Mouse (Mus musculus) midbrain, embryonic 13.5 days (tissue): ENCODE data around the gene Hoxa13. TPM values are rescaled to one million over a fixed set of nuclear protein-coding genes. Genes with fewer than 3 reads are reported as not detected.

Experiments used
- ATAC-seq: fragments of 200-750 bp; cut with Nextera tagmentation; 2 replicates; pipeline ENCODE4 v1.8.0; 2017; ENCODE audit warnings: mild to moderate bottlenecking, moderate TSS enrichment, moderate library complexity
- H3K27ac ChIP-seq: fragments of 300-500 bp; sonication (generic); 2 replicates; pipeline ENCODE4 v1.5.1; 2015; ENCODE audit warnings: inconsistent platforms, mild to moderate bottlenecking, moderate library complexity
- H3K27me3 ChIP-seq: fragments of 300-500 bp; sonication (generic); 2 replicates; pipeline ENCODE4 v1.6.1; 2015; ENCODE audit warnings: mild to moderate bottlenecking, inconsistent platforms
- H3K36me3 ChIP-seq: fragments of 300-500 bp; sonication (generic); 2 replicates; pipeline ENCODE4 v1.6.1; 2015; ENCODE audit warnings: mild to moderate bottlenecking, inconsistent platforms
- H3K4me1 ChIP-seq: fragments of 300-500 bp; sonication (generic); replicated peaks from 2 replicates; pipeline ENCODE4 v1.6.1; 2015; ENCODE audit warnings: inconsistent platforms
- H3K4me2 ChIP-seq: fragments of 300-500 bp; sonication (generic); replicated peaks from 2 replicates; pipeline ENCODE4 v1.6.1; 2015; ENCODE audit warnings: moderate library complexity, mild to moderate bottlenecking, inconsistent platforms
- H3K4me3 ChIP-seq: fragments of 300-500 bp; sonication (generic); replicated peaks from 2 replicates; pipeline ENCODE4 v1.5.1; 2015; ENCODE audit warnings: mild to moderate bottlenecking, inconsistent platforms
- H3K9ac ChIP-seq: fragments of 300-500 bp; sonication (generic); replicated peaks from 2 replicates; pipeline ENCODE4 v1.6.1; 2015; ENCODE audit warnings: mild to moderate bottlenecking, inconsistent platforms
- H3K9me3 ChIP-seq: fragments of 300-500 bp; sonication (generic); 2 replicates; pipeline ENCODE4 v1.6.1; 2016; ENCODE audit warnings: mild to moderate bottlenecking, inconsistent platforms
- WGBS: fragments of 180-500 bp; shearing (Covaris S2); methylation state at CpG from one replicate; pipeline ENCODE4 v1.1.7; 2015; 5-methylcytosine and 5-hydroxymethylcytosine counted together
- polyA plus RNA-seq: library from polyadenylated mRNA; unstranded; fragments of >200 nt; fragmentation: Nextera tagmentation; extraction: Ambion mirVana; gene quantifications from 2 replicates; pipeline ENCODE4 v1.2.1, GENCODE M21; 2015

Gene Hoxa13
- polyA plus RNA-seq, 1 experiment from 2014 or later, result not detected

- under 1% methylated on average over 6 of the region's 6 CpGs for WGBS
- no peaks in the 10 kb centered on the region for H3K9me3 ChIP-seq
- no peak overlapping the region for H3K4me3 ChIP-seq
- peaks cover 9% of the 10 kb centered on the region; the same call in 1 of the 2 replicates for H3K4me1 ChIP-seq
- H3K4me2 ChIP-seq, result no peak overlapping the region
- ATAC-seq, result no peak
- no peak overlapping the region for H3K9ac ChIP-seq
- H3K27ac ChIP-seq, result no peak overlapping the region
- peaks cover 97% of the 10 kb centered on the region for H3K27me3 ChIP-seq
- H3K36me3 ChIP-seq, result no peaks in the 10 kb centered on the region
Measured at GRCm38 (mm10) chr6:52256956-52257355, 3.7 kb downstream of the Hoxa13 start.

DNA sequence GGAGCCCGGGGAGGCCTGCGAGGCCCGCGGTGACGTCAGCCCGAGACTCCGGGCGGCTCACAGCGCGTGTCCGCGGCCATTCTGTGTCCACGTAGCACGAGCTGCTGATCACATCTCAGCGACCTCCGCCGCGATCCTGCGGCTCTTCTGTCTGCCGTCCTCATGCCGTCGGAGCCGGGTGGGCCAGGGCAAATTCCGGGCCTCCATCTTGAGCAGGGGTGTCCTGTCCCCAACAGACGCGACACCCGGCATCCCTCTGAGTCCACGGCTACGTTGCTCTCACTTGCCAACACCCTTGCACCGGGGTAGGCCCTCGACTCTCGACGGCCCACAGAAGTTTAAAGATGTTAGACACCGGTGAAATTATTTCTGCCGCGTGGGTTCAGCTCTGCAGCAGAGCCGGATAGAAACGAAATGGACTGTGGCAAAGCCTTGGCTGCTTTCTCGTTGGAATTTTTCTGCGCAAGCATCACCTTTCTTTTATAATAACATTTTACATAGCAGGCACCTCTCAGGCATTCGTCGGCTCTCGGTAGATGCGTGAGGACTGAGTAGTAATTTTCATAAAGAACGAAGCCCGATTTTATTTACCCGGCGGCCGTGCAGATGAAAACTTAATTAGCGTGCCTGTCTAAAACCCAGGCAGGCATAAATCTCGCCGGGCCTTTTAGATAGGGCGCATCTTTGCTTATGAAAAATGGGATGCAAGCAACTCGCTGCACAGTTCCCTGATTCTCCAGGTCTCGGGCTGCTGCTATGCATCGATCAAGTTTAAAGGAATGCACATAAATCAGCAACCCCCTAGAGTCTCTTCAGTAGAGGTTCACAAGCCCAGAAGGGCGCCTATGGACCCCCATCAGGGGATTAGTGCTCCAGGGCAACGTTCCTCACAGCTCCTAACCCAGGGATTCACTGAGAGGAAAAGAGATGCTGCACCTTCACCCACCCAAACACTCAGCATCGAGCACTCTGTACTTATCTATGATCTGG, 6.9 kb downstream of the Hoxa13 start:
- Histone ChIP-seq H3K4me1 (peaks cover 3% of the 10 kb centered on the region; the same call in 1 of the 2 replicates), H3K27me3 (peaks cover 97% of the 10 kb centered on the region), H3K4me2 (no peak overlapping the region), H3K4me3 (no peak overlapping the region), H3K27ac (no peak overlapping the region), H3K9me3 (no peaks in the 10 kb centered on the region), H3K9ac (no peak overlapping the region), H3K36me3 (no peaks in the 10 kb centered on the region)
- 1% methylated on average over 59 of the region's 59 CpGs for WGBS
- ATAC-seq, result no peak

- peaks cover 3% of the 10 kb centered on the region; the same call in 1 of the 2 replicates for H3K4me1 ChIP-seq
- no peak overlapping the region for H3K27ac ChIP-seq
- H3K4me2 ChIP-seq, result no peak overlapping the region
- peaks cover 97% of the 10 kb centered on the region for H3K27me3 ChIP-seq
- 1% methylated on average over 35 of the region's 35 CpGs for WGBS
- no peaks in the 10 kb centered on the region for H3K9me3 ChIP-seq
- no peaks in the 10 kb centered on the region for H3K36me3 ChIP-seq
- H3K9ac ChIP-seq, result no peak overlapping the region
- ATAC-seq, result no peak
- H3K4me3 ChIP-seq, result no peak overlapping the region
Measured at GRCm38 (mm10) chr6:52252775-52253376, 7.8 kb downstream of the Hoxa13 start.

- H3K27me3 ChIP-seq, result peaks cover 98% of the 10 kb centered on the region
- H3K9ac ChIP-seq, result no peak overlapping the region
- 2% methylated on average over 24 of the region's 24 CpGs for WGBS
- no peak overlapping the region for H3K4me3 ChIP-seq
- peaks cover 3% of the 10 kb centered on the region; the same call in 1 of the 2 replicates for H3K4me1 ChIP-seq
- H3K9me3 ChIP-seq, result no peaks in the 10 kb centered on the region
- H3K4me2 ChIP-seq, result no peak overlapping the region
- no peak for ATAC-seq
- no peak overlapping the region for H3K27ac ChIP-seq
- no peaks in the 10 kb centered on the region for H3K36me3 ChIP-seq
Measured at GRCm38 (mm10) chr6:52252016-52252774, 8.5 kb downstream of the Hoxa13 start.

- H3K4me1 ChIP-seq, result peaks cover 3% of the 10 kb centered on the region; the same call in 1 of the 2 replicates
- H3K4me2 ChIP-seq, result no peak overlapping the region
- H3K4me3 ChIP-seq, result no peak overlapping the region
- peaks cover 99% of the 10 kb centered on the region for H3K27me3 ChIP-seq
- no peak overlapping the region for H3K27ac ChIP-seq
- no peak overlapping the region for H3K9ac ChIP-seq
- 8% methylated on average over 7 of the region's 7 CpGs for WGBS
- no peak for ATAC-seq
- H3K9me3 ChIP-seq, result no peaks in the 10 kb centered on the region
- H3K36me3 ChIP-seq, result no peaks in the 10 kb centered on the region
Measured at GRCm38 (mm10) chr6:52251177-52251879, 9.4 kb downstream of the Hoxa13 start.

DNA sequence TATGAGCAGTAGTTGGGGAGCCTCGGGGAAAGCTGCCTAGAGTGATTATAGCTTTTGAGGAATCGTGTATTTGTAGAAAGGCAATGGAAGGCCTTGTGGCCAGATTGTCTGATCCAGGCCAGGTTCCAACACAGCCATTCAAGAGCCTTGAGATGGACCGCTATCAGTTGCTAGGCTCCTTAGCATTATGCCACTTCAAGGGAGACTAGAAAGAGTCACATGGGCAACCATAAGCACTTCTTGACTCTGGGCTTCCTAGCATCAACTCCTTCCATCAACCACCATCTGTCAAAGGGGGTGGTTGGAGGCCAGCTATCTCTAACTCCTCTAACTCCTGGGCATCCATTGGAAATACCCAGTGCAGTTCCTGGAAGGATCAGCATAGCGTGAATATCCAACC, 10.9 kb downstream of the Hoxa13 start:
- 1% methylated on average over 4 of the region's 4 CpGs for WGBS
- H3K4me2 ChIP-seq, result no peak overlapping the region
- H3K4me1 ChIP-seq, result peaks cover 3% of the 10 kb centered on the region; the same call in 1 of the 2 replicates
- peaks cover 99% of the 10 kb centered on the region for H3K27me3 ChIP-seq
- ATAC-seq, result no peak
- H3K27ac ChIP-seq, result no peak overlapping the region
- H3K36me3 ChIP-seq, result no peaks in the 10 kb centered on the region
- H3K9ac ChIP-seq, result no peak overlapping the region
- H3K4me3 ChIP-seq, result no peak overlapping the region
- no peaks in the 10 kb centered on the region for H3K9me3 ChIP-seq

GRCm38 (mm10) chr6:52249415-52249738, 11.3 kb downstream of the Hoxa13 start:
- Histone ChIP-seq H3K9ac (no peak overlapping the region), H3K27me3 (peaks cover 100% of the 10 kb centered on the region), H3K4me1 (peaks cover 3% of the 10 kb centered on the region; the same call in 1 of the 2 replicates), H3K4me3 (no peak overlapping the region), H3K36me3 (no peaks in the 10 kb centered on the region), H3K9me3 (no peaks in the 10 kb centered on the region), H3K4me2 (no peak overlapping the region), H3K27ac (no peak overlapping the region)
- 0% methylated on average over 16 of the region's 16 CpGs for WGBS
- ATAC-seq, result no peak

- Histone ChIP-seq H3K9ac (no peak overlapping the region), H3K27ac (no peak overlapping the region), H3K27me3 (peaks cover 100% of the 10 kb centered on the region), H3K4me1 (peaks cover 3% of the 10 kb centered on the region; the same call in 1 of the 2 replicates), H3K4me3 (no peak overlapping the region), H3K4me2 (no peak overlapping the region), H3K9me3 (no peaks in the 10 kb centered on the region), H3K36me3 (no peaks in the 10 kb centered on the region)
- no peak for ATAC-seq
- WGBS, result 2% methylated on average over 27 of the region's 27 CpGs
Measured at GRCm38 (mm10) chr6:52248638-52249414, 11.9 kb downstream of the Hoxa13 start.

DNA sequence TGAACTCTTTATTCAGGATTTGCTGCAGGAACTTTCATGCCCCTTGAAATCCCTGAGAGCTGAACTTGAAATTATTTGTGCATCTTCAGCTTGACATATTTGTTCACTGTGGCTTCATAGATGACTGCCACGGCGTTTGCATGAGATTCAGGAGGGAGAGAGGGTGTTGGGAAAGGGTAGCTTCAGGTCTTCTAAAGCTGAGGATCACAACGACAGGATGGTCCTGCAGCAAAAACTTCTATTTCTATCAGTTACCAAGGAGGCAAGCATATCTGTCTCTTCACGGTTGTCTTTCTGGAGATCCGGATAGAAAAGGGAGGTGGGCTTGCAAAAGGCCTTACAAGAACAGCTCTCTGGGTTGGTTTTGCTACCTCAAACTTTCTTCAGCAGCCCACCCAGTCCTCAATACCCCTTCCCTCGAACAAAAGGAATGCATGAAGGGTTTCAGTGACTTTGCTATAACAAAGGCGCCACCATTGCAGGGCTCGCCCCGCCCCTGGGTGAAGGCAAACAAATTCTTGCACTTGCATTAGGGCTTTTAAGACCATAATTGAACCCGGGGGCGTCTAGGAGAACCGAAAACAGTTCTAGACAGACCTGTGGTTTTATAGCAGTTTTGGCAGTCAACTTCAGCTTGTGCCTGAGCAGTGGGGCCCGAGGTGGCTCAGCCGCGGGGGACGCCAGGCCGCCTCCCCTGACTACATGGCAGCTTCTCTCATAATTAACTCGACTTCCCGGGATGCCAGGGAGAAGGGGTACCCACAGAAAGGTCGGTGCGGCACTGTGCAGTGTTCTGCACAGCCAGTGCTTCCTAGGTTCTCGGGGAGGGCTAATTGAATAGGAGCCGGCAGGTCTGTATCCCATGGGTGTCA, 12.7 kb downstream of the Hoxa13 start:
- ATAC-seq, result no peak

DNA sequence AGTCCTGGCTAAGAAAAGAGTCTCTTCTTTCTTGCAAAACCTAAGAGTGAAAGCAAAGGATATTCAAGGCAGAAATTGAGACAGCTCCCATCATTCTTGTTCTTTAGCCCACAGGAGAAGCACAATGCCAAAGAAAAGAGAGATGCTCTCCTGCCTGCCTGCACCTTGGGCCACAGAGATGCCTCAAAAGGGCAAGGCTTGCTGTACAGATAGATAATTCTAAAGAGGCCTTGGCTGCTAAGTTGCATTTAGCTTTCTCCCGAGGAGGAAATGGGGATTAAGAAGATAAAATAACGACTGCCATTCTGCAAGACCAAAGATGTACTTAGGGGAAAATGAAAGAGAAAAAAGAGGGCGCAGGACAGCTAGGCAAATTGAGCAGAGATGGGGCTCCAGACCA, 13.8 kb downstream of the Hoxa13 start:
- no peak for ATAC-seq

More for the DNA sequence above, 12.7 kb downstream of the Hoxa13 start:
- Histone ChIP-seq H3K4me3 (no peak overlapping the region), H3K27ac (no peak overlapping the region), H3K36me3 (no peaks in the 10 kb centered on the region), H3K9me3 (no peaks in the 10 kb centered on the region), H3K4me1 (no peaks in the 10 kb centered on the region; the same call in 1 of the 2 replicates), H3K9ac (no peak overlapping the region), H3K27me3 (peaks cover 100% of the 10 kb centered on the region), H3K4me2 (no peak overlapping the region)
- WGBS, result under 1% methylated on average over 23 of the region's 23 CpGs

More for the DNA sequence above, 13.8 kb downstream of the Hoxa13 start:
- Histone ChIP-seq H3K36me3 (no peaks in the 10 kb centered on the region), H3K27ac (no peak overlapping the region), H3K4me2 (no peak overlapping the region), H3K4me3 (no peak overlapping the region), H3K4me1 (no peaks in the 10 kb centered on the region; the same call in 1 of the 2 replicates), H3K27me3 (peaks cover 100% of the 10 kb centered on the region), H3K9me3 (no peaks in the 10 kb centered on the region), H3K9ac (no peak overlapping the region)
- 5% methylated on average over 3 of the region's 3 CpGs for WGBS
